Mouse (Mus musculus): Measurements from ENCODE around the gene Armh2. TPM values are rescaled to one million over a fixed set of nuclear protein-coding genes. Genes with fewer than 3 reads are reported as not detected.

The Armh2 gene
- not detected in 2 replicates for polyA plus RNA-seq (2015; fragmentation: Nextera tagmentation; extraction: Ambion mirVana)

- H3K9ac ChIP-seq, result no peak within 1 kb of the TSS
- ATAC-seq, result no peak
- H3K4me3 ChIP-seq, result no peak within 1 kb of the TSS
- no peak within 1 kb of the TSS for H3K27ac ChIP-seq
- 87% methylated on average over 10 of the region's 10 CpGs for WGBS
- H3K9me3 ChIP-seq (replicated peaks), result no peaks in the 10 kb centered on the region
- H3K27me3 ChIP-seq, result no peaks in the 10 kb centered on the region
- no peaks in the 10 kb centered on the region for H3K36me3 ChIP-seq (ENCODE audit: poor library complexity, severe bottlenecking)
- no peaks in the 10 kb centered on the region for H3K4me1 ChIP-seq
- no peak within 1 kb of the TSS for H3K4me2 ChIP-seq
Measured at GRCm38 (mm10) chr13:24741028-24741427, at the start of gene Armh2. Gene Armh2, plus strand, starts transcription at chr13:24741232.

- Histone ChIP-seq H3K4me3 (no peak overlapping the region), H3K4me2 (no peak overlapping the region), H3K27me3 (no peaks in the 10 kb centered on the region), H3K9ac (no peak overlapping the region), H3K4me1 (no peaks in the 10 kb centered on the region), H3K27ac (no peak overlapping the region), H3K36me3 (ENCODE audit: poor library complexity, severe bottlenecking) (peaks cover 7% of the 10 kb centered on the region; the same call in 1 of the 2 replicates), H3K9me3 (replicated peaks) (no peaks in the 10 kb centered on the region)
- ATAC-seq, result no peak
- 84% methylated on average over 7 of the region's 7 CpGs for WGBS
Measured at GRCm38 (mm10) chr13:24693312-24693711, 47.7 kb upstream of the Armh2 start.

DNA sequence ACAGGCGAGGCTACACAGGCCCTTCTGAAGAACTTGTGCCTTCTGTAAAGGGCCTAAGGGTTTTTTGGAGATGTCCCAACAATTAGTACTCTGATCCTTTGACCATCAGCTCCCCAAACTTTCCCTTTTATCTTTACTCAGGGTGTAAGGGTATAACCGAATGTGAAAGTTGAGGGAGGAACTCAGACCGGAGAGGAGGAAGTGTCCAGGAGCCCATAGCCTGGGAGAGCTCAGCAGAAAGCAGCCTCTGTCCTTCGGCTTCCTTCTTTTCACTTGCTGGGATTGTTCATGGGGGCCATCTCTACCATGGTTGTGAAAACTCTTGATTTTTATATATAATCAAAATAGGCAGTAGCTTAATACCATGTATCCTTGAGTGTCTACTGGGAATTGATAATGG, 42.3 kb upstream of the Armh2 start:
- WGBS, result 90% methylated on average over 4 of the region's 4 CpGs
- no peaks in the 10 kb centered on the region for H3K9me3 ChIP-seq (replicated peaks)
- no peak for ATAC-seq
- H3K36me3 ChIP-seq (ENCODE audit: poor library complexity, severe bottlenecking), result peaks cover 23% of the 10 kb centered on the region; the same call in 1 of the 2 replicates
- no peak overlapping the region for H3K4me3 ChIP-seq
- H3K4me2 ChIP-seq, result no peak overlapping the region
- H3K27ac ChIP-seq, result no peak overlapping the region
- H3K27me3 ChIP-seq, result no peaks in the 10 kb centered on the region
- H3K4me1 ChIP-seq, result no peaks in the 10 kb centered on the region
- H3K9ac ChIP-seq, result no peak overlapping the region

DNA sequence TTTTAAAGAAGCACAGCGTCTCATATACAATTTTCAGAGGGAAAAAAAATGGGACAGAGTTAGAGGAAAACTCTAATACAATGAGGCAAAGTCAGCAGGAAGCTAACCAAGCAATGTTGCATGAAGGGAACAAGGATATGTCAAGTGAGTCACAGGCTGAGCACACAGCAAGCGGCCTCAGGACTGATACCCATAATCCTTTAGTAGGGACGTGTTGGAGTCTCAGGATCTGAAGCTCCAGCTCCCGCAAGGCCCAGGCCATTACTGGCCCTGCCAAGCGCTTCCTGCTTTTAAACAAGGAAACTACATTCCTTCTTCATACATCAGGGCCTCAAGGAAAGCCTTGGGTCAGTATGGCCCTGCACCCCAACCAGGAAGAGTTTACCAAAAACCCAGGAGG, 38.9 kb upstream of the Armh2 start:
- no peak for ATAC-seq
- peaks cover 19% of the 10 kb centered on the region; the same call in 1 of the 2 replicates for H3K36me3 ChIP-seq (ENCODE audit: poor library complexity, severe bottlenecking)

GRCm38 (mm10) chr13:24709656-24710396, 31.2 kb upstream of the Armh2 start:
- H3K27me3 ChIP-seq, result no peaks in the 10 kb centered on the region
- H3K36me3 ChIP-seq (ENCODE audit: poor library complexity, severe bottlenecking), result peaks cover 4% of the 10 kb centered on the region; the same call in 1 of the 2 replicates
- H3K9me3 ChIP-seq (replicated peaks), result no peaks in the 10 kb centered on the region
- ATAC-seq, result no peak
- H3K4me1 ChIP-seq, result peaks cover 18% of the 10 kb centered on the region; the same call in 1 of the 2 replicates
- H3K9ac ChIP-seq, result no peak overlapping the region
- H3K4me2 ChIP-seq, result no peak overlapping the region
- no peak overlapping the region for H3K27ac ChIP-seq
- no peak overlapping the region for H3K4me3 ChIP-seq
- 64% methylated on average over 12 of the region's 12 CpGs for WGBS

More for the DNA sequence above, 38.9 kb upstream of the Armh2 start:
- H3K27ac ChIP-seq, result no peak overlapping the region
- no peaks in the 10 kb centered on the region for H3K27me3 ChIP-seq
- no peak overlapping the region for H3K4me3 ChIP-seq
- H3K4me1 ChIP-seq, result no peaks in the 10 kb centered on the region
- no peaks in the 10 kb centered on the region for H3K9me3 ChIP-seq (replicated peaks)
- no peak overlapping the region for H3K9ac ChIP-seq
- H3K4me2 ChIP-seq, result no peak overlapping the region
- 89% methylated on average over 5 of the region's 5 CpGs for WGBS

DNA sequence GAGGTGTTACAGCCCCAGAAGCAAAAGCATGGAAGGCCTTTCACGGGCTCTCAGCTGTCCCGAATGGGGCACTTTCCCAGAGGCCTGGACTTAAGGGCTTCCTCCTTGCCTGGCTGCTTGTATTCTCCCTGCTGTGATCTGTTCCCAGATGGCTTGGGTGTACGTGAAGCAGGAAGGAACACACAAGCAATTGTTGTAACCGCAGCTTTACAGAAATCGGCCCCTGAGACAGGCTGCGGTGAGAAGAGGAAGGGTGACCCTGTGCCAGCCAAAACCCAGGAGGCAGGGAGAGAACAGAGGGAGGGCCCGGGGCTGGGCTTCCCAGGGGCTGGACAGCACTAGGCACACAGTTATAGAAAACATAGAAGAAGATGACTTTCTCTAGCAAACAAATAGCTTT, 30.1 kb upstream of the Armh2 start:
- 73% methylated on average over 7 of the region's 7 CpGs for WGBS
- Histone ChIP-seq H3K9ac (no peak overlapping the region), H3K4me3 (no peak overlapping the region), H3K36me3 (ENCODE audit: poor library complexity, severe bottlenecking) (peaks cover 11% of the 10 kb centered on the region), H3K9me3 (replicated peaks) (no peaks in the 10 kb centered on the region), H3K27ac (no peak overlapping the region), H3K27me3 (no peaks in the 10 kb centered on the region), H3K4me2 (no peak overlapping the region), H3K4me1 (peaks cover 18% of the 10 kb centered on the region; the same call in 1 of the 2 replicates)
- no peak for ATAC-seq

GRCm38 (mm10) chr13:24712581-24713130, 28.4 kb upstream of the Armh2 start:
- no peaks in the 10 kb centered on the region for H3K27me3 ChIP-seq
- no peak overlapping the region for H3K4me3 ChIP-seq
- peaks cover 18% of the 10 kb centered on the region; the same call in 1 of the 2 replicates for H3K4me1 ChIP-seq
- no peaks in the 10 kb centered on the region for H3K9me3 ChIP-seq (replicated peaks)
- ATAC-seq, result no peak
- no peak overlapping the region for H3K4me2 ChIP-seq
- H3K9ac ChIP-seq, result no peak overlapping the region
- 84% methylated on average over 7 of the region's 7 CpGs for WGBS
- H3K27ac ChIP-seq, result no peak overlapping the region
- H3K36me3 ChIP-seq (ENCODE audit: poor library complexity, severe bottlenecking), result peaks cover 13% of the 10 kb centered on the region

DNA sequence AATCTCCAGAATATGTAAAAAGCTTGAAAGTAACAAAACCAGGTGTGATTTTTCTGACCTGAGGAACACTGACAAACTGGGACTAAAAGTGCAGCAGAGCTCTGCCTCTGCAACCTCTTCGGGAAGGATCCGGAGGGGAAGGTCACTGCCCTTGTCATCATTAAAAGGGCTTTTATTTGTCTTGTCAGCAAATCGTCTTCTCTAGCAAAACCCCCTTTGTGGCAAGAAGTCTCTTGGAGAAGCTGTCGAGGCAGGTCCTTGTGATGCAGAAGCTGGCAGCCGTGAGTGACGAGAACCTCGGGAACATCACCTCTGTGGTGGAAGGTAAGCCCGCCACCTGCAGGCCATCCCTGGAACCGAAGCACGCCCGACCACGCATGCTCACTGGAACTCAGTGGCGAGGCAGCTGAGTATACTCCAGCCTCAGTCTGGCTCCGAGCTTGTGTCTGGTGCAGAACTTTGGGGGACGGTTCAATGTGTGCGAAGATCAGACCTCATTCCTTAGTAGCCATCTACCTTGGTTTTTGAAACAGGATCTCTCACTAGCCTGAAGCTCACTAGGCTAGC, 27.5 kb upstream of the Armh2 start:
- H3K4me2 ChIP-seq, result peak overlapping the region; percentile 39
- H3K9ac ChIP-seq, result 0 out of 2 replicates have a peak overlapping the region, but pooled peaks have one; percentile 16
- ATAC-seq, result peak; percentile 91
- no peaks in the 10 kb centered on the region for H3K9me3 ChIP-seq (replicated peaks)
- peaks cover 22% of the 10 kb centered on the region for H3K36me3 ChIP-seq (ENCODE audit: poor library complexity, severe bottlenecking)
- H3K27me3 ChIP-seq, result no peaks in the 10 kb centered on the region
- no peak overlapping the region for H3K4me3 ChIP-seq
- 7% methylated on average over 16 of the region's 16 CpGs for WGBS
- H3K27ac ChIP-seq, result no peak overlapping the region
- peaks cover 18% of the 10 kb centered on the region; the same call in 1 of the 2 replicates for H3K4me1 ChIP-seq

- ATAC-seq, result no peak
- Histone ChIP-seq H3K36me3 (ENCODE audit: poor library complexity, severe bottlenecking) (peaks cover 25% of the 10 kb centered on the region), H3K27ac (no peak overlapping the region), H3K9ac (no peak overlapping the region), H3K4me2 (no peak overlapping the region), H3K27me3 (no peaks in the 10 kb centered on the region), H3K4me3 (no peak overlapping the region), H3K4me1 (peaks cover 15% of the 10 kb centered on the region; the same call in 1 of the 2 replicates), H3K9me3 (replicated peaks) (no peaks in the 10 kb centered on the region)
- WGBS, result 87% methylated on average over 9 of the region's 9 CpGs
Measured at GRCm38 (mm10) chr13:24714360-24714885, 26.6 kb upstream of the Armh2 start.

DNA sequence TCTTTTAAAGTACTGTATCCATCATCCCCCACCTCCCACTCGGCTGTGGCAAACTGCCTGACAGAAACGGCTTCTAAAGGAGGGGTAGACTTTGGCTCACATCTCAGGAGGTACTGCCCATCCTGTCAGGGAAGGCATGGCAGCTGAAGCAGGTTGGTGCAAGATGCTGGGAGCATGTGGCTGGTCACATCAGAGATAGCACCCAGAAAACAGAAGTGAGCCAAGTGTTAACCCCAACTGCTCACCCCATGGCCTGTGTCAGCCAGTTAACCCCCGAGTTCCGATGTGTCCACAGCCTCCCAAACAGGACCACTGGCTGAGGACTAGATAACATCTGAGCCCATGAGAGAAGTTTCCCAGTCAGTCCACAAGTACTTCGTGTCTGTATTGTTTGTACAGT, 25.4 kb upstream of the Armh2 start:
- WGBS, result 63% methylated on average over 5 of the region's 5 CpGs
- peaks cover 11% of the 10 kb centered on the region; the same call in 1 of the 2 replicates for H3K4me1 ChIP-seq
- no peak for ATAC-seq
- no peaks in the 10 kb centered on the region for H3K27me3 ChIP-seq
- H3K27ac ChIP-seq, result no peak overlapping the region
- no peak overlapping the region for H3K9ac ChIP-seq
- no peak overlapping the region for H3K4me3 ChIP-seq
- H3K36me3 ChIP-seq (ENCODE audit: poor library complexity, severe bottlenecking), result peaks cover 25% of the 10 kb centered on the region
- H3K9me3 ChIP-seq (replicated peaks), result no peaks in the 10 kb centered on the region
- no peak overlapping the region for H3K4me2 ChIP-seq

DNA sequence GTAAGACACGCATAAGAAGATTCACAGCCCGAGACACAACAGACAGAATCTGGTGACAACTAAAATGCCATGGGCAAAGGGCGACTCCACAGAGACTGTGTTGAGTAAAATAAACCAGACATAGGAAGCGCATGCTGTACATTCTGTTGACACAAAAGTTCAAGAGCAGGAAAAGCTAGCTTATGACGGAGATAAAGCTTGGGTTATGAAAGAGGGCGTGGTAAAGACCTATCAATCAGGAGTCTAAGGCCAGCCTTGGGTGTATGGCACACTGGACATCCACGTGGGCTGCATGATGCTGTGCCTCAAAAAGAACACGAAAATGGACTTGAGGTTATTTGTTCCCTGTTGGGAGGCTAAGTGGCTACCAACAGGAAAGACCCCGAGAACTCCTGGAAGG, 24.6 kb upstream of the Armh2 start:
- no peak for ATAC-seq
- Histone ChIP-seq H3K27me3 (no peaks in the 10 kb centered on the region), H3K9me3 (replicated peaks) (no peaks in the 10 kb centered on the region), H3K4me2 (no peak overlapping the region), H3K27ac (0 out of 2 replicates have a peak overlapping the region, but pooled peaks have one; percentile 19), H3K4me1 (peaks cover 11% of the 10 kb centered on the region; the same call in 1 of the 2 replicates), H3K9ac (no peak overlapping the region), H3K4me3 (no peak overlapping the region), H3K36me3 (ENCODE audit: poor library complexity, severe bottlenecking) (peaks cover 26% of the 10 kb centered on the region)
- 91% methylated on average over 9 of the region's 9 CpGs for WGBS

GRCm38 (mm10) chr13:24717677-24718076, 23.4 kb upstream of the Armh2 start:
- no peak overlapping the region for H3K9ac ChIP-seq
- H3K36me3 ChIP-seq (ENCODE audit: poor library complexity, severe bottlenecking), result peaks cover 33% of the 10 kb centered on the region
- no peak overlapping the region for H3K27ac ChIP-seq
- no peak for ATAC-seq
- H3K4me2 ChIP-seq, result no peak overlapping the region
- peaks cover 11% of the 10 kb centered on the region; the same call in 1 of the 2 replicates for H3K4me1 ChIP-seq
- H3K9me3 ChIP-seq (replicated peaks), result no peaks in the 10 kb centered on the region
- H3K4me3 ChIP-seq, result no peak overlapping the region
- WGBS, result 86% methylated on average over 7 of the region's 7 CpGs
- no peaks in the 10 kb centered on the region for H3K27me3 ChIP-seq

All from forebrain, embryonic 13.5 days (tissue).